Mouse (Mus musculus) lung, embryonic 15.5 days (tissue): Measurements from ENCODE around the gene Parp1. TPM values are rescaled to one million over a fixed set of nuclear protein-coding genes. Genes with fewer than 3 reads are reported as not detected.

Experiments used
- ATAC-seq: fragments of 200-750 bp; cut with Nextera tagmentation; 2 replicates; pipeline ENCODE4 v1.8.0; 2017; ENCODE audit warnings: moderate number of reproducible peaks, borderline replicate concordance; ENCODE audit not compliant: low FRiP score, low TSS enrichment; ENCODE audit errors: extremely low read depth
- H3K27ac ChIP-seq: fragments of 300-500 bp; sonication (generic); 2 replicates; pipeline ENCODE4 v1.5.1; 2015; ENCODE audit warnings: moderate library complexity, mild to moderate bottlenecking, inconsistent platforms
- H3K27me3 ChIP-seq: fragments of 300-500 bp; sonication (generic); 2 replicates; pipeline ENCODE4 v1.6.1; 2015; ENCODE audit warnings: inconsistent platforms
- H3K36me3 ChIP-seq: fragments of 300-500 bp; sonication (generic); 2 replicates; pipeline ENCODE4 v1.6.1; 2015; ENCODE audit warnings: inconsistent platforms
- H3K4me1 ChIP-seq: fragments of 300-500 bp; sonication (generic); 2 replicates; pipeline ENCODE4 v1.6.1; 2015; ENCODE audit warnings: inconsistent platforms
- H3K4me2 ChIP-seq: fragments of 300-500 bp; sonication (generic); 2 replicates; pipeline ENCODE4 v1.6.1; 2015; ENCODE audit warnings: inconsistent platforms, mild to moderate bottlenecking, moderate library complexity
- H3K4me3 ChIP-seq: fragments of 300-500 bp; sonication (generic); 2 replicates; pipeline ENCODE4 v1.5.1; 2015; ENCODE audit warnings: mild to moderate bottlenecking, inconsistent platforms
- H3K9ac ChIP-seq: fragments of 300-500 bp; sonication (generic); 2 replicates; pipeline ENCODE4 v1.6.1; 2015; ENCODE audit warnings: inconsistent platforms
- H3K9me3 ChIP-seq: fragments of 300-500 bp; sonication (generic); 2 replicates; pipeline ENCODE4 v1.6.1; 2016; ENCODE audit warnings: inconsistent platforms
- WGBS: fragments of 180-500 bp; shearing (Covaris S2); methylation state at CpG from one replicate; pipeline ENCODE4 v1.1.7; 2015; 5-methylcytosine and 5-hydroxymethylcytosine counted together
- polyA plus RNA-seq: library from polyadenylated mRNA; unstranded; fragments of >200 nt; fragmentation: Nextera tagmentation; extraction: Ambion mirVana; gene quantifications from 2 replicates; pipeline ENCODE4 v1.2.1, GENCODE M21; 2015

Parp1 gene
- polyA plus RNA-seq: 123 and 130 TPM in 2 replicates

DNA sequence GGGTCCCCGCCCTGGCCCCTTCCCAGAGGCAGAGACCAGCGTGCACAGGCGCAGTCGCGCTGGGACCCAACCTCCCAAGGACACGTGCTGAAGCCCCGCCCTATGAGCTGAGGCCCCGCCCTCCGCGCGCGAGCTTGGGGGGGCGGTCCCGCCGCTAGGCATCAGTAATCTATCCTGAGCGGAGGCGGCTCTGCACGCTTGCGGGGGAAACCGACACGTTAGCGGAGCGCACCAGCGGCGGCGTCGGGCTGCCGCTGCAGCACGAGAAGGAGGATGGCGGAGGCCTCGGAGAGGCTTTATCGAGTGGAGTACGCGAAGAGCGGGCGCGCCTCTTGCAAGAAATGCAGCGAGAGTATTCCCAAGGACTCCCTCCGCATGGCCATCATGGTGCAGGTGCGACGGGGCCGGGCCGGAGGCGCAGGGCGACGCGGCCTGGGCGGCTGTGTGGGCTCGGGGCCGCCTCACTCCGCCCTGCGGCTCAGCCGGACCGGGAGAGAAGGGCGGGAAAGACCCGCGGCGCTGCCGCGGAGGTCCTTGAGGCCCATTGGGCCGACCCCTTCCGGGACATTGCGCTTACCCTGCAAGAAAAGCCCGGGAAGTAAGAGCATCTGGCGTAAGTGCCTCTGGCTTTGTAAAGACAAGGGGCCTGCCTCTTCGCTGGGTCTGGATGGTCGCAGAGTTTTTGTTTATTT lies at the start of gene Parp1:
Gene Parp1 (plus strand): TSS at position 164 of the 692 bp plus-strand sequence.
- Histone ChIP-seq H3K27me3 (no peaks in the 10 kb centered on the region), H3K36me3 (peaks cover 9% of the 10 kb centered on the region; the same call in 1 of the 2 replicates), H3K4me2 (peak within 1 kb of the TSS; percentile 85), H3K9me3 (no peaks in the 10 kb centered on the region), H3K4me3 (peak within 1 kb of the TSS; percentile 85), H3K4me1 (peaks cover 24% of the 10 kb centered on the region), H3K9ac (peak within 1 kb of the TSS; percentile 77), H3K27ac (peak within 1 kb of the TSS; percentile 90)
- under 1% methylated on average over 67 of the region's 67 CpGs for WGBS
- peak; percentile 98 for ATAC-seq

- Histone ChIP-seq H3K4me3 (no peak overlapping the region), H3K27ac (no peak overlapping the region), H3K27me3 (no peaks in the 10 kb centered on the region), H3K4me1 (peaks cover 10% of the 10 kb centered on the region), H3K36me3 (no peaks in the 10 kb centered on the region), H3K9ac (no peak overlapping the region), H3K4me2 (no peak overlapping the region), H3K9me3 (no peaks in the 10 kb centered on the region)
- ATAC-seq: no peak
- WGBS: 73% methylated on average over 8 of the region's 8 CpGs
Observed at GRCm38 (mm10) chr1:180519520-180519919, 49.2 kb upstream of the Parp1 start.

- 41% methylated on average over 7 of the region's 7 CpGs for WGBS
- ATAC-seq: no peak
Observed at GRCm38 (mm10) chr1:180520190-180520589, 48.5 kb upstream of the Parp1 start.

DNA sequence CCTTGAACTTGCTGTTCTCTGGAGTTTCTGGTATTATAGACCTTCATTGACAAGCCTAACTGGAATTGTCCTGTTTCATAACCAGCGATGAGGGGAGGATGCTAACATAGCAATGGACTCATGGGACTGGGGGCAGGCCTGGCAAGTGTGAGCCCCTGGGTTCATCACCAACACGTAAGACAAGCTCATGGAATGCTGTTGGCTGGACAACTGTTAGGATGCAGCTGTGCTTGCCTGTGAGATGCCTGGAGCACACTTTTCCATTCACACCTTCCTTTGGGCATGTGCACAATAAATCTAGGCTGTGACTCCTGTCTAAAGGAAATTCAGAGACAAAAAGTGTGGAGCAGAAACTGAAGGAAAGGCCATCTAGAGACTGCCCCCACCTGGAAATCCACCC lies 45.4 kb upstream of the Parp1 start:
- Histone ChIP-seq H3K9ac (no peak overlapping the region), H3K27ac (no peak overlapping the region), H3K4me1 (peaks cover 2% of the 10 kb centered on the region; the same call in 1 of the 2 replicates), H3K27me3 (no peaks in the 10 kb centered on the region), H3K4me2 (no peak overlapping the region), H3K9me3 (no peaks in the 10 kb centered on the region), H3K4me3 (no peak overlapping the region), H3K36me3 (no peaks in the 10 kb centered on the region)
- 64% methylated on average over 2 of the region's 2 CpGs for WGBS
- no peak for ATAC-seq

More at GRCm38 (mm10) chr1:180520190-180520589, 48.5 kb upstream of the Parp1 start:
- H3K9ac ChIP-seq: no peak overlapping the region
- H3K27ac ChIP-seq: no peak overlapping the region
- H3K27me3 ChIP-seq: no peaks in the 10 kb centered on the region
- H3K9me3 ChIP-seq: no peaks in the 10 kb centered on the region
- H3K4me2 ChIP-seq: no peak overlapping the region
- H3K36me3 ChIP-seq: no peaks in the 10 kb centered on the region
- no peak overlapping the region for H3K4me3 ChIP-seq
- H3K4me1 ChIP-seq: peaks cover 10% of the 10 kb centered on the region

- 71% methylated on average over 1 of the region's 1 CpGs for WGBS
- Histone ChIP-seq H3K36me3 (no peaks in the 10 kb centered on the region), H3K4me2 (no peak overlapping the region), H3K4me1 (no peaks in the 10 kb centered on the region), H3K27ac (no peak overlapping the region), H3K27me3 (no peaks in the 10 kb centered on the region), H3K9me3 (no peaks in the 10 kb centered on the region), H3K4me3 (no peak overlapping the region), H3K9ac (no peak overlapping the region)
- ATAC-seq: no peak
Observed at GRCm38 (mm10) chr1:180525301-180525700, 43.4 kb upstream of the Parp1 start.

DNA sequence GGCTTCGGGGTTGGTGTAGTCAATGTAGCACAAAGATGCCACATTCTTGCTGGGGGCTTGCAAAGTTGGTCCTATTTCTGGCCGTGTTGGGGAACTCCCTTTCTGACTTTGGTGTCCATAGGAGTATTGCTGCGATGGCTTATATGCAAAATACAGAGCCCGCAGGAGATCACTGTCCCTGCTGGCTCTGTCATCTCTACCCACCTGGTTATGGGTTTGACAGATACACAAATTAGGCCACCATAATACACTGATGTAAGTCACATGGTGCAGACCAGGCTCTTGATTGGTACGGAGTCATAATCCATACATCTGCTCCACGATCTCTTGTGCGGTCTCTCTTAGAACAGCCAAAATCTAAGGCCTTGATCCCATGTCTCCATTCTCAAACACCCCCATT lies 38.9 kb upstream of the Parp1 start:
- Histone ChIP-seq H3K4me1 (no peaks in the 10 kb centered on the region), H3K4me2 (no peak overlapping the region), H3K27ac (no peak overlapping the region), H3K27me3 (no peaks in the 10 kb centered on the region), H3K9me3 (no peaks in the 10 kb centered on the region), H3K9ac (no peak overlapping the region), H3K36me3 (no peaks in the 10 kb centered on the region), H3K4me3 (no peak overlapping the region)
- no peak for ATAC-seq
- WGBS: 89% methylated on average over 7 of the region's 7 CpGs

- Histone ChIP-seq H3K4me1 (no peaks in the 10 kb centered on the region), H3K4me3 (no peak overlapping the region), H3K9ac (no peak overlapping the region), H3K4me2 (no peak overlapping the region), H3K36me3 (no peaks in the 10 kb centered on the region), H3K27me3 (no peaks in the 10 kb centered on the region), H3K27ac (no peak overlapping the region), H3K9me3 (no peaks in the 10 kb centered on the region)
- no peak for ATAC-seq
- 70% methylated on average over 8 of the region's 8 CpGs for WGBS
Observed at GRCm38 (mm10) chr1:180530457-180531263, 38.1 kb upstream of the Parp1 start.

GRCm38 (mm10) chr1:180532671-180533070 lies 36.1 kb upstream of the Parp1 start:
- 94% methylated on average over 11 of the region's 11 CpGs for WGBS
- ATAC-seq: no peak

DNA sequence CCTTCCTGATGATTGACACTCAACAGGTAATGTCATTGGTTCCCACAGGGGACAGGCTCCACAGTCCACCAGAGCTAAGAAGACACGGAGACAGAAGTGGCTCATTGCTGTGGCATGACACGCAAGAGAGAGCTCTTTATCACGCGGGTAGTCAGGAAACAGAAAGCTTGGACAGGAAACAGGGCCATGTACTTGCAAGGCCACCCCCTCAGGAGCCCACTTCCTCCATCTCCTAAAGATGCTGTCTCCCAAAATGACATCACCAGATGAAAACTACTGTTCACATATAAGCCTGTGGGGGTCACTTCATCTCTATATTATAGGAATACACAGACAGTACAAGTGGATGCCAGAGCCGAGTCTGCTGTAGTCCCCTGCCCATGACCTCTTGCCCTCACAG lies 32.0 kb upstream of the Parp1 start:
- no peaks in the 10 kb centered on the region for H3K4me1 ChIP-seq
- H3K9ac ChIP-seq: no peak overlapping the region
- H3K4me2 ChIP-seq: no peak overlapping the region
- no peaks in the 10 kb centered on the region for H3K27me3 ChIP-seq
- no peak for ATAC-seq
- no peak overlapping the region for H3K4me3 ChIP-seq
- no peaks in the 10 kb centered on the region for H3K9me3 ChIP-seq
- 41% methylated on average over 5 of the region's 5 CpGs for WGBS
- no peaks in the 10 kb centered on the region for H3K36me3 ChIP-seq
- H3K27ac ChIP-seq: no peak overlapping the region

More at GRCm38 (mm10) chr1:180532671-180533070, 36.1 kb upstream of the Parp1 start:
- H3K4me2 ChIP-seq: no peak overlapping the region
- H3K27me3 ChIP-seq: no peaks in the 10 kb centered on the region
- no peaks in the 10 kb centered on the region for H3K36me3 ChIP-seq
- H3K9me3 ChIP-seq: no peaks in the 10 kb centered on the region
- no peak overlapping the region for H3K4me3 ChIP-seq
- no peaks in the 10 kb centered on the region for H3K4me1 ChIP-seq
- no peak overlapping the region for H3K27ac ChIP-seq
- no peak overlapping the region for H3K9ac ChIP-seq

DNA sequence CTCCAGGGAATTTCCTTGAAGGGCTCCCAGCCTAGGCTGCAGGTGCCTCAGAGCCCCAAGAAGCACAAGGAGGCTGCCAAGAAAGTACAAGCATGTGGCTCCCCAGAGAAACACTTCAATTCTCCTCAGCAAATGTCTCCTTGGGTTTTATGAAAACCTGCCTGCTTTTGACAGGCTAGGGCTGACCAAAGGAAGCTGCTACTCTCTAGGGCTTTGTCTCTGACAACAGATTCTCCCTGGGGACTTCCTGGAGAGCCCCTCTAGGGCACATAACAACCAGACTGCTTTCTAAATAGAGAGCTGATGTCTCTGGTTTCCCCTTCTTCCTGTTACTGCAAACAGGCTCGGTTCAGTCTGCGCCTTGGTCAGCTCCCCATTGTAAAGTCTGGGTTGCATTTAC lies 27.5 kb upstream of the Parp1 start:
- Histone ChIP-seq H3K4me1 (no peaks in the 10 kb centered on the region), H3K4me3 (no peak overlapping the region), H3K4me2 (no peak overlapping the region), H3K27ac (no peak overlapping the region), H3K36me3 (no peaks in the 10 kb centered on the region), H3K9ac (no peak overlapping the region), H3K9me3 (no peaks in the 10 kb centered on the region), H3K27me3 (no peaks in the 10 kb centered on the region)
- 36% methylated on average over 2 of the region's 2 CpGs for WGBS
- no peak for ATAC-seq

- 71% methylated on average over 15 of the region's 15 CpGs for WGBS
- no peaks in the 10 kb centered on the region for H3K27me3 ChIP-seq
- no peak for ATAC-seq
- no peaks in the 10 kb centered on the region for H3K4me1 ChIP-seq
- no peak overlapping the region for H3K9ac ChIP-seq
- no peak overlapping the region for H3K4me2 ChIP-seq
- H3K4me3 ChIP-seq: no peak overlapping the region
- H3K9me3 ChIP-seq: no peaks in the 10 kb centered on the region
- no peaks in the 10 kb centered on the region for H3K36me3 ChIP-seq
- no peak overlapping the region for H3K27ac ChIP-seq
Observed at GRCm38 (mm10) chr1:180541883-180542711, 26.6 kb upstream of the Parp1 start.
